Mouse (Mus musculus) lung, postnatal 0 days (tissue): ENCODE measurements around the gene D430019H16Rik.
A peak's percentile ranks its signal among the peaks of the same experiment; 100 is the strongest.

ENCODE experiments used
- CTCF ChIP-seq: IDR thresholded peaks from 2 replicates; pipeline ENCODE4 v1.5.1; 2016; ENCODE audit warnings: antibody characterized with exemption, mild to moderate bottlenecking
- EP300 ChIP-seq: IDR thresholded peaks from 2 replicates; pipeline ENCODE4 v1.6.1; 2016; ENCODE audit warnings: antibody characterized with exemption, mild to moderate bottlenecking, control low read depth

DNA sequence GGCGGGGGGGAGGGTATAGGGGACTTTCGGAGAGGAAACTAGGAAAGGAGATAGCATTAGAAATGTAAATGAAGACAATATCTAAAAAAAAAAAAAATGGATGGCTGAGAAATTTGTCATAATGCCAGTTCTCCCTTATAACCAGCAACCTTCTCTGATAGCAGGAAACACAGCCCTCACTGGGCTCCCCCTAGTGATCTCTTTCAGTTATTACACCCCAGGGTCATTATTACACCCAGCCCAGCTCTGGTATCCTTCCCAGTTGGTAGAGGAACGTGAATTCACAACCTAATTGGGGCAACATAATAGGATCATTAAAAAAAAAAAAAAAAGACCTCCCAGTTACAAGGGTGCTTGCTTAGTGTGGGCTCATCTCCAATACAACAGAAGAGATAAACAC, 29.8 kb downstream of the D430019H16Rik start:
- TF ChIP-seq CTCF: peak; percentile 76
- no peak for TF ChIP-seq EP300
